Comparison of ENCODE assay signal across 23 mouse cellular contexts in genomic region chr9:67218001-67218400, GRCm38 (mm10).
A peak's percentile ranks its signal among the peaks of the same experiment; 100 is the strongest.
DNase-seq lines count a peak whose midpoint lies in the region; ATAC-seq lines count a peak whose summit lies in the region.
"Had no signal": no experiment of that assay in that cellular context is flagged by ENCODE, and none has a peak within 500 bp of the region (broad histone marks: within the 10 kb centered on the region; RNA-seq: fewer than 3 reads in every experiment).

No protein-coding gene starts in this region.

- no peak for ATAC-seq in midbrain, embryonic 14.5 days (ENCODE audit: low FRiP score, low TSS enrichment)
- ATAC-seq in embryonic facial prominence, embryonic 15.5 days (ENCODE audit: insufficient number of reproducible peaks, low FRiP score, low TSS enrichment, low read depth): peak; percentile 44; the same call in 1 of the 2 replicates
- ATAC-seq in limb, embryonic 13.5 days (ENCODE audit: low FRiP score, low read depth): peak; percentile 46; the same call in 1 of the 2 replicates
- ATAC-seq: activated CD4-positive, CD25-positive, alpha-beta regulatory T cell, adult 4 months; forebrain, embryonic 15.5 days; midbrain, embryonic 16.5 days had no signal

- H3K4me1 ChIP-seq in midbrain, embryonic 10.5 days: no peaks in the 10 kb centered on the region
- no peaks in the 10 kb centered on the region for H3K4me1 ChIP-seq in midbrain, embryonic 14.5 days (ENCODE audit: control insufficient read depth, insufficient read depth, low read length)
- peaks cover 23% of the 10 kb centered on the region for H3K4me1 ChIP-seq in embryonic facial prominence, embryonic 15.5 days
- peaks cover 29% of the 10 kb centered on the region for H3K4me1 ChIP-seq in limb, embryonic 13.5 days
- H3K4me1 ChIP-seq: forebrain, embryonic 15.5 days; hindbrain, embryonic 13.5 days; liver, embryonic 13.5 days had no signal

- H3K36me3 ChIP-seq in midbrain, embryonic 10.5 days: no peaks in the 10 kb centered on the region
- H3K36me3 ChIP-seq in midbrain, embryonic 14.5 days (ENCODE audit: control insufficient read depth, insufficient read depth, low read length): no peaks in the 10 kb centered on the region
- peaks cover 14% of the 10 kb centered on the region for H3K36me3 ChIP-seq in embryonic facial prominence, embryonic 15.5 days
- peaks cover 16% of the 10 kb centered on the region for H3K36me3 ChIP-seq in limb, embryonic 13.5 days
- H3K36me3 ChIP-seq: forebrain, embryonic 15.5 days; liver, embryonic 13.5 days; lung, embryonic 15.5 days had no signal

- no peaks in the 10 kb centered on the region for H3K27me3 ChIP-seq in midbrain, embryonic 10.5 days (ENCODE audit: low read depth, poor library complexity, severe bottlenecking)
- H3K27me3 ChIP-seq in midbrain, embryonic 14.5 days (ENCODE audit: control insufficient read depth, insufficient read depth, low read length): no peaks in the 10 kb centered on the region
- no peaks in the 10 kb centered on the region for H3K27me3 ChIP-seq in embryonic facial prominence, embryonic 15.5 days
- H3K27me3 ChIP-seq in limb, embryonic 13.5 days: no peaks in the 10 kb centered on the region
- H3K27me3 ChIP-seq: forebrain, embryonic 15.5 days; hindbrain, embryonic 13.5 days; liver, embryonic 13.5 days; lung, embryonic 15.5 days had no signal

- H3K27ac ChIP-seq in midbrain, embryonic 10.5 days (replicated peaks): peak overlapping the region; percentile 17; the same call in 1 of the 2 replicates
- no peak overlapping the region for H3K27ac ChIP-seq in midbrain, embryonic 14.5 days (replicated peaks; ENCODE audit: low read depth, low read length)
- peak overlapping the region; percentile 5 for H3K27ac ChIP-seq in embryonic facial prominence, embryonic 15.5 days (replicated peaks)
- peak overlapping the region; percentile 44 for H3K27ac ChIP-seq in limb, embryonic 13.5 days
- H3K27ac ChIP-seq: forebrain, embryonic 15.5 days; hindbrain, embryonic 13.5 days; liver, embryonic 13.5 days; lung, embryonic 15.5 days had no signal

- no peak for DNase-seq in midbrain, embryonic 10.5 days (ENCODE audit: low spot score)
- DNase-seq in midbrain, embryonic 14.5 days: no peak
- DNase-seq in kidney, postnatal 10 days: no peak
- DNase-seq in thymus, postnatal 0 days (ENCODE audit: low spot score): no peak
- no peak for DNase-seq in adrenal gland, postnatal 36 days
- DNase-seq: adrenal gland, adult 8-10 months; cerebellum, adult 2 months; cerebellum, postnatal 25 days; heart, postnatal 36 days; kidney, adult 11 months; left cerebral cortex, postnatal 4 days; liver, embryonic 13.5 days; lung, postnatal 4 days; right cerebral cortex, postnatal 14 days; thymus, postnatal 14 days had no signal

- H3K9me3 ChIP-seq in midbrain, embryonic 10.5 days (replicated peaks): no peaks in the 10 kb centered on the region
- H3K9me3 ChIP-seq in midbrain, embryonic 14.5 days (ENCODE audit: control insufficient read depth, low read length): no peaks in the 10 kb centered on the region
- no peaks in the 10 kb centered on the region for H3K9me3 ChIP-seq in embryonic facial prominence, embryonic 15.5 days (replicated peaks)
- H3K9me3 ChIP-seq in limb, embryonic 13.5 days: no peaks in the 10 kb centered on the region
- H3K9me3 ChIP-seq: forebrain, embryonic 15.5 days; hindbrain, embryonic 13.5 days; liver, embryonic 13.5 days; lung, embryonic 15.5 days had no signal

- no peak overlapping the region for H3K4me2 ChIP-seq in midbrain, embryonic 14.5 days (ENCODE audit: low read length)
- no peak overlapping the region for H3K4me2 ChIP-seq in embryonic facial prominence, embryonic 15.5 days (replicated peaks)
- H3K4me2 ChIP-seq in limb, embryonic 13.5 days (replicated peaks): no peak overlapping the region
- H3K4me2 ChIP-seq: forebrain, embryonic 15.5 days; hindbrain, embryonic 13.5 days; liver, embryonic 13.5 days; lung, embryonic 15.5 days had no signal

- H3K9ac ChIP-seq in midbrain, embryonic 14.5 days (replicated peaks; ENCODE audit: low read length): no peak overlapping the region
- H3K9ac ChIP-seq in embryonic facial prominence, embryonic 15.5 days: no peak overlapping the region
- H3K9ac ChIP-seq in limb, embryonic 13.5 days: no peak overlapping the region
- H3K9ac ChIP-seq: forebrain, embryonic 15.5 days; hindbrain, embryonic 13.5 days; liver, embryonic 13.5 days; lung, embryonic 15.5 days had no signal

- no peak overlapping the region for H3K4me3 ChIP-seq in midbrain, embryonic 10.5 days
- H3K4me3 ChIP-seq in midbrain, embryonic 14.5 days (replicated peaks; ENCODE audit: low read depth, low read length): no peak overlapping the region
- no peak overlapping the region for H3K4me3 ChIP-seq in embryonic facial prominence, embryonic 15.5 days (replicated peaks)
- no peak overlapping the region for H3K4me3 ChIP-seq in limb, embryonic 13.5 days
- H3K4me3 ChIP-seq: erythroblast, embryonic 14.5 days; forebrain, embryonic 15.5 days; hindbrain, embryonic 13.5 days; liver, embryonic 13.5 days; lung, embryonic 15.5 days had no signal

- WGBS in midbrain, embryonic 10.5 days: 70% methylated on average over 9 of the region's 9 CpGs
- 49% methylated on average over 9 of the region's 9 CpGs for WGBS in midbrain, embryonic 14.5 days
- 49% methylated on average over 9 of the region's 9 CpGs for WGBS in embryonic facial prominence, embryonic 15.5 days
- WGBS in limb, embryonic 13.5 days: 58% methylated on average over 9 of the region's 9 CpGs
